Mouse (Mus musculus) layer of hippocampus, postnatal 10 days (tissue): ENCODE data around the gene Cyct. TPM values are rescaled to one million over a fixed set of nuclear protein-coding genes. Genes with fewer than 3 reads are reported as not detected.

ENCODE experiments used
- DNase-seq, 2 experiments: peaks; one replicate each; pipeline ENCODE4 v3.0.0; 2021; ENCODE audit warnings: low spot score in 2 of 2
- long read RNA-seq: library from polyadenylated mRNA; stranded (forward); transcript quantifications from one replicate; pipeline ENCODE4 v2.0.0, GENCODE M21; 2023
- total RNA-seq, 2 experiments: library from RNA; stranded (reverse); gene quantifications; 2 replicates each; pipeline ENCODE4 v1.2.3; 2021

The Cyct gene
- total RNA-seq: under 1 TPM in 1 of 2 experiments, not detected in 1; 0.56 TPM
- long read RNA-seq: 0 reads

- DNase-seq: no peak
Observed at GRCm38 (mm10) chr2:76360226-76360625, at the start of gene Cyct. Gene Cyct (minus strand): TSS chr2:76360450.

DNA sequence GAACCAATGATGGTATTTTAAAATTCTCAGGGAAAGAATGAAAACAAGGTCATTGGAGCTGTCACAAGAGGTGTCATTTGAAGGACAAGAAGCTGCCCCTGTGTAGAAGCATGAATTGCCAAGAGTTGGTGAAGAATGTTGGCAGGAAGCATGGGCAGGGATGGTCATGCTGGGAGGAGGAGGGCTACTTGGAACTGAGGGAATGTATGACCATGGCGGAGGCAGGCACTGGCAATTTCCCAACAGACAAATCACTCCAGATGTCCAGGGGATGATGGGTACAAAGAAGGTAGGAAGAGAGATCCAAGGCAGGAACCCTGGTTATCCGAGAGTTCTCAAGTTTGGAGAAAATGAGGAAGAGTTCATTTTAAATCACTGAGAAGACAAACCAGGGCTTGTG, 49.7 kb upstream of the Cyct start:
- no peak for DNase-seq

- DNase-seq: no peak
Observed at GRCm38 (mm10) chr2:76409526-76409925, 49.3 kb upstream of the Cyct start.

GRCm38 (mm10) chr2:76406937-76407441, 46.7 kb upstream of the Cyct start:
- peak; percentile 65 to 73 for DNase-seq

- peak; percentile 75 to 84 for DNase-seq
Observed at GRCm38 (mm10) chr2:76406151-76406936, 46.1 kb upstream of the Cyct start, which contains the start of gene Osbpl6. Gene Osbpl6 (plus strand): TSS chr2:76406508.

GRCm38 (mm10) chr2:76405596-76406150, 45.4 kb upstream of the Cyct start:
- DNase-seq: peak in 1 of 2 experiments; percentile 13

DNA sequence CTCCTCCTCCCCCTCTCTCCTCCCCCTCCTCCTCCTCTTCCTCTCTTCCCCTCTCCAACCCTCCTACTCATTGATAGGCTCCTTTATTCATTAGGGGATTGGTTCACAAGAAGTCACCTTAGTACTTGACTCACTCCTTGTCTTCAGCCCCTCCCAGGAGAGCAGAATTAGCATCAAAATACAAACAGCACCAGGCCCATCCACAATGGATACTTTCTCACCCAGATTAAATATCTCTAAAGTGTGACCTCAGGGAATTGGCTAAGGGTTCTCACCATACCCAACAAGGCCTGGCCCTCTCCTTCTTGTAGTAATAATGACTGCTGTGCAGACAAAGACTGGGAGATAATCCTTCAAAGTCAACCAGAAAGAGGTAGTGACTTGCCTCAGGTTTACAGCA, 39.9 kb upstream of the Cyct start:
- DNase-seq: no peak

DNA sequence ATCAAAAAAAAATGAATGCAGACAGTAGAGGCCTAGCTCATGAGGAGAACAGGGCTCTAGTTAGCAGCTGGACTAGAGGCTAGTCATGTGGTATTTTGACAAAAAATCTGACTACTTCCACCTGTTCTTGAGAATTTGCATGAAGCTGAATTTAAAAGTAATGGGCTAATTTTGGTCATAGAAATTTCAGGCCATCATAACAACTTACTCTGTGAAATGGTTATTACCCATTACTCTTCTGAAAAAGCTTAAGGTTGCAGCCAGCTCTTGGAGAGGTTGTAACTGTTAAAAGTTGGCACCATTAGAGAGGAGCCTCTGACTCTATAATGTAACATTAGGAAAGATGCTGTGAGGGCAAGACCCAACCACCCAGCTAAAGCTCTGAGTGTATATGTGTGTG, 26.3 kb upstream of the Cyct start:
- DNase-seq: no peak

GRCm38 (mm10) chr2:76378646-76379045, 18.4 kb upstream of the Cyct start:
- DNase-seq: no peak

- no peak for DNase-seq
Observed at GRCm38 (mm10) chr2:76374544-76375206, 14.4 kb upstream of the Cyct start.

DNA sequence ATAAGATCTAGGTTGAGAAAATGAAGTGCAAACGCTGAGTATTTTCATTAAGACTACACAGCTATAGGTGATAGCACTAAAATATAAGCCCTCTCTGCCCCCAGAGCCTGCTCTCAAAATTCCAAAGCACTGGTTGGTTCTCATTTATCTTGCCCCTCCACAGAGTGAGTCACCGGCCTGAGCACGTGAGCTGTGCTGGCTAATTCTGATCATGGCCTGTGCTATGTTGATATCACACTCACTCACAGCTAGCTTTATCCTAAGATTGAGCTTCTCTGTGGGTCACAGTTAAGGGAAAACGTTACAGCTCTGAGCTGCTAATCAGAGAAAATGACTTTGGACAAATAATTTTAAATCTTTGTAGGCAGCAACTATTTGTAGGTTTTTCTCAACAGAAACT, 12.0 kb upstream of the Cyct start:
- DNase-seq: no peak

DNA sequence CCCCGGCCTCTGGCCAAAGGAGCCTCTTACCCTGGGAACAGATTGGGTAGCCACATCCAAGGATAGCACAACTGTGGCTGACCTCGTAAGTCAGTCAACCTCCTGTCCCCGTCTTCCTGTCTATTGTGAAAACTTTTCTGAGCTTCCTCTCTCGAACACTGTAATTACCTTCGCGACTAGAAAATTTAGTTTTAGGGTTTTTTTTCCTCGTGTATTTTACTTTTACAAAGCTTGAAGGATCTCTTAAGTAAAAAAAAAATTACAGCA, 10.3 kb upstream of the Cyct start:
- no peak for DNase-seq

DNA sequence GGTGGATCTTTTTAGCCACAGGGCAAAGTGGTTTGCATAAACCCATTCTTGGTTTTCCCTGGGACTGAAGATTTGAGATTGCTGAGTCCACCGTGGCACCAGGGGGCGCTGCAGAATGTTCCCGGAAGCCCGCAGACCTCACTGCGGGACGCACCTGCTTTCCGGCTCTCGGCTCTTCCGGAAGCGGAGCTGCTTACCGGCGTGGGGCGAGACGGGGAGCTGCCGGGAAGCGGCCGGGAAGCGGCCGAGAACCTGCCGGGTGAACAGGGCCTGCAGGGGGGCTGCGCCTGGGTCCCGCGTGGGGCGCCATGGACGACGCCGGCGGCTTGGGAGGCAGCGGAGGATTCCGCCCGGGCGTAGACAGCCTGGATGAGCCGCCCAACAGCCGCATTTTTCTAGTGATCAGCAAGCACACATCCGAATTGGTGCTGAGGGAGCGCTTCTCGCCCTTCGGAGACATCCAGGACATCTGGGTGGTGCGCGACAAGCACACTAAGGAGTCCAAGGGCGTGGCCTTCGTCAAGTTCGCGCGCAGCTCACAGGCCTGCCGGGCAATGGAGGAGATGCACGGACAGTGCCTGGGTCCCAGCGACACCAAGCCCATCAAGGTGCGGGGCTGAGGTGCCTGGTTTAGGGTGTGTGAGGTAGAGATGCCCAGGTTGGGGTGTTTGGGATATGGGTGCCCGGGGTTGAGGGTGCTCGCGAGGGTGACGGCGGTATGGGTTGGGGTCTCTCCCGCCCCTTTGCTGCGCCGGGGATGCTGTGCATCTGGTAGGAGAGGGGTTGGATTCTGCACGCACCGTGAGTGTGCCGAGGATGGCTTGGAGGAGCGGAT, 9.8 kb upstream of the Cyct start, which contains the start of gene Rbm45:
Gene Rbm45, plus strand, starts transcription at position 164 of the 835 bp plus-strand sequence.
- DNase-seq: peak; percentile 92 to 94

DNA sequence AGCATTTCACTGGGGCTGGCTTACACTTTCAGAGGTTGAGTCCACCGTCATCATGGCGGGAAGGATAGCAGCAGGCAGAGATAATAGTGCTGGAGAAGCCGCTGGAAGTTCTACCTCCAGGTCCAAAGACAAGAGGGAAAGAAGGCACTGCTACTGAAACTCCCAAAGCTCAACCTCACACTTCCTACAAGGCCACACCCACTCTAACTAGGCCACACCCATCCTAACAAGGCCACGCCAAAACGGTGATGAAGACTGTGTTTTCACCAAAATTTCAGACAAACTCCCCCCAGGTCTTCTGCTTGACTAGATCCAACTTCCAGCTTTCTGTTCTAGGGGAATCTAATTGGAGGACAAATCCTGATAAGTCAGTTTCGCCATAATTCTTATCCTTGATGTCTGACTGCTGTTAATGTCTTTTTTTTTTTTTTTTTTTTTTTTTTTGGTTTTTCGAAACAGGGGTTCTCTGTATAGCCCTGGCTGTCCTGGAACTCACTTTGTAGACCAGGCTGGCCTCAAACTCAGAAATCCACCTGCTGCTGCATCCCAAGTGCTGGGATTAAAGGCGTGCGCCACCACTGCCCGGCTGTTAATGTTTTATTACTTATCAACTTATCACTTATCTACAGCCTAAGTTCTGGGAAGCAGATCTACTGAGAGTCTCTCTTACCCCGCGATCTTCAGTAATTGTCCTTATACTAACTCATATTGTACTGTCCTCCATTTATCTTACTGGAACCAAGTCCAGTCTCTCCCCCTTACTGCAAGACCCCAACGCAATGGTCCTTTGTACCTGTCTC, 8.8 kb upstream of the Cyct start:
- DNase-seq: no peak

DNA sequence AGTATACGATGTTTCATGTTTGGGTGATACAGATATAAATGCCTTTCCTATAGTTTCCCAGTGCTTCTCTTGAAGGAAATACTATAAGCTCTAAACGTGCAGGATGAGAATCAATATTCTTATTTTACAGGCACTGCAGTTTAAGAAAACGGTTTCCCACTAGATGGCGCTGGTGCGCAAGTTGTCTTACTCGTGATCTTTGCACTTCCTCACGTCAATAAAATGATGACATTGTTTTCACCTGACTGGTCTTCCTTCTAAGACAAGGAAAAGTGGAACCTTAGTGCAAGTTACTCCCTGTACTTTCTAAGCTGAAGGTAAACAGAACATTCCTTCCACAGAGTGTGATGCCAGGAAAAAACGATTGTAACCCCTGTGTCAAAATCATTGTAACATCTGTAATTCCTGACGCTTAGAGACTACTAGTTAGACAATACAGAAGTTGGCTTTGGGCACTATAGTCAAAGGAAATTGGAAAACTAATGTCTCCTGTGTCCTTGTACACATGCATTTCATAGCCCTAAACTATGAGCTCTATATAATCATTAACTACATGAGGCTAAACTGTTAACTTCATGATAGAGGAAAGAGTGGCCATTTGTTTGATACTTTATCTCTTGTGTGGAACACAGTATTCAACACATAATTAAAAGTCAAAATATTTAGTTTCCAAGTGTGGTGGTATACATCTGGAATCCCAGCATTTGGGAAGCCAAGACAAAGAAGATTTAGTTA, 7.1 kb upstream of the Cyct start:
- DNase-seq: peak; percentile 86 to 87

DNA sequence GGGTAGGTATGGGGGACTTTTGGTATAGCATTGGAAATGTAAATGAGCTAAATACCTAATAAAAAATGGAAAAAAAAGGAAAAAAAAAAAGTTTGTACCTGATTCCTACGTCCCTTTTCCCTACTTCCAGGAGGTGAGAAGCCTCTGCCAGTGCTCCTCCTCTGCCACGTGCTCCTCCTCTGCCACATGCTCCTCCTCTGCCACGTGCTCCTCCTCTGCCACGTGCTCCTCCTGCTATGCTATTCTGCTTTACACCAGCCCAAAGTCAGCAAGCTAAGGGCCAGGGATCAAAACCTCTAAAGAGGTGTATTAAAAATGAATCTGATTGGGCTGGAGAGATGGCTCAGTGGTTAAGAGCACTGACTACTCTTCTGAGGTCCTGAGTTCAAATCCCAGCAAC, 5.6 kb upstream of the Cyct start:
- no peak for DNase-seq

GRCm38 (mm10) chr2:76362111-76362510, 1.9 kb upstream of the Cyct start:
- peak; percentile 52 to 53 for DNase-seq

- no peak for DNase-seq
Observed at GRCm38 (mm10) chr2:76347839-76348238, 12.4 kb downstream of the Cyct start.

- no peak for DNase-seq
Observed at GRCm38 (mm10) chr2:76342146-76342545, 18.1 kb downstream of the Cyct start.
